Mouse (Mus musculus) urinary bladder, adult 18-20 months (tissue): Measurements from ENCODE around the gene Sptlc2.

ENCODE experiments used
- DNase-seq, 2 experiments: peaks; one replicate each; pipeline ENCODE4 v3.0.0; 2022; ENCODE audit warnings: low spot score in 2 of 2, mixed read lengths in 2 of 2

Gene Sptlc2

GRCm38 (mm10) chr12:87388122-87388774 is at the start of gene Sptlc2:
Sptlc2 (minus strand) TSS chr12:87388355.
- DNase-seq = peak; percentile 97 to 100

DNA sequence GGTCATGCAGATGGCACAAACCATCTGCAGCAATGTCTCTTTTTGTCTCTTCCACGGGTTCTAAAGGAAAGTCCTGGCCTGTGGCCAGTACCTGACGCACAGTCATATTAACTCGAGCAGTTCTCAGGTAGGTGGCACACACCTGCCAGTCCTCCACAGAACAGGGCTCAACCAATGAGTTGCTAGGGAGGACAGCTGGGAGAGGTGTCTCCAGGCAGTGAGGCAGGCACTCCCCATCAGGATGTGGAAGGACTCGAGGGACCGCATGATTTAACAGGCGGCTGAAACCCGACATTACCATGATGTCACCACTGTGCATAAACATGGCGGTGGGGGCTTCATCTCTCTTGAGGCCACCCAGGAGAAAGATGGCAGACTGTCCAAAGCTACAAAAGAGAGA is 40.7 kb upstream of the Sptlc2 start:
- no peak for DNase-seq

- no peak for DNase-seq
These were observed 40.1 kb upstream of the Sptlc2 start for GRCm38 (mm10) chr12:87428295-87428694.

DNA sequence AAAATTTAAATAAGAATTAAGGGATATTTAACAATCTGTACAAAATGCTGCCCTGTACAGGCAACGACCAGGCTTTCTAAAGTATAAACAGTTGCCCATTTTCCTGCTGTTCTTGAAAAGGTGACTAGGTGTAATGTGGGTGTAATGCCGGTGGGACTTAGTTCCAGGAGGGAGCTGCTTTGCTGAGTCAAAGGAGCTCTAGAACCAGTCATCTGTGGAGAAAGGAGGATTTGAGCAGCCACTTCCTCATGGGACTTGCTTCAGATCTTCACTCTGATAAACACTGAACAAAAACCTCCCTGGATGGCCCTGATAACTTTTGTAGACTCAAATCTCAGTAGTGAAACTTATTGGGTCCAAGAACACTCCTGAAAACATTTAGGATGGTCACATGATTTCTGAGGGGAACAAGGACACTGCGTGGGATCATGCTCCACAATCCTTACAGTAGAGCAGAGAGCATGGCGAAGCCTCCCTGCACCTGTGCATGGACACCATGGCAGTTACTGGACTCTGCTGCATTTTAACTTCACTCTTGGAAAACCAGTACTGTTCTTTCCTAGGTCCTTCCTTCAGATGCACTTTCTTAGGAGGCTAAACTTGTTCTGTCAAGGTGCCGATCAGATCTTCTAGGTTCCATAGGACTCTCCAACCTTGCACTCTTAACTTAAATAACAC is 38.3 kb upstream of the Sptlc2 start:
- no peak for DNase-seq

- no peak for DNase-seq
These were observed 36.4 kb upstream of the Sptlc2 start for GRCm38 (mm10) chr12:87424516-87424915.

DNA sequence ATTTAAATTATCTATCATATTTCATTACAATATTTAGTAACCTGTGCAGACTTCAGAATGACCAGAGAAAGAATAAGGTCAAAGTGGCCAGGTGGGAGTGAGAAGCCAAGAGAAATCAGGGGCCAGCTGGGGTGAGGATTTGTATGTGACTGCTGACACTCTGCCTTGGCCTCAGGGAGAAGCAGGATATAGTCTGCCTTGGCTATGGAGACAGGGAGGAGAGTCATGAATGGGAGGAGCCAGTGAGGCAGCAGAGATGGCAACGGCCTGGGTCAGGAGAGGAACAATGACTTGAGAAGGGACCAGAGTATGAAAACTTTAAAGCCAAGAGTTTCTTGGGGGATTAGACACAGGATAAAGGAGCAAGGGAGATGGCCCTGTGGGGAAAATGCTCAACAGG is 35.5 kb upstream of the Sptlc2 start:
- DNase-seq = no peak

GRCm38 (mm10) chr12:87421708-87422507 is 33.8 kb upstream of the Sptlc2 start:
- DNase-seq = no peak

- no peak for DNase-seq
These were observed 31.9 kb upstream of the Sptlc2 start for GRCm38 (mm10) chr12:87419974-87420485.

GRCm38 (mm10) chr12:87418921-87419320 is 30.8 kb upstream of the Sptlc2 start:
- no peak for DNase-seq

- DNase-seq = no peak
These were observed 28.5 kb upstream of the Sptlc2 start for GRCm38 (mm10) chr12:87416690-87417089.

DNA sequence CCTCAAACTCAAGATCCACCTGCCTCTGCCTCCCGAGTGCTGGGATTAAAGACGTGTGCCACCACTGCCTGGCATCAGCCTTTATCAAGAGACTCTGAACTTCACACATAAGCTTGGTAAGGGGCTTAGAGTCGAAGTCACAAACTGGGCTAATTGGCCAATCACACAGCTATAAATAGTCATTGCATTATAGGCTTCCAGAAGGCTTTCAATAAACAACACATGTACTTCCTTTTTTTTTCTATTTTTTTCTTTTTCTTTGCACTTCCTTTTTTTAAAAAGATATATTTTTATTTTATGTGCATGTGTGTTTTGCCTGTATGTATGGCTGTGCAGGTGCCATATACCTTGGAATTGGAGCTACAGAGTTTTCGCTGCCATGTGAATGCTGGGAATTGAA is 27.2 kb upstream of the Sptlc2 start:
- DNase-seq = no peak

DNA sequence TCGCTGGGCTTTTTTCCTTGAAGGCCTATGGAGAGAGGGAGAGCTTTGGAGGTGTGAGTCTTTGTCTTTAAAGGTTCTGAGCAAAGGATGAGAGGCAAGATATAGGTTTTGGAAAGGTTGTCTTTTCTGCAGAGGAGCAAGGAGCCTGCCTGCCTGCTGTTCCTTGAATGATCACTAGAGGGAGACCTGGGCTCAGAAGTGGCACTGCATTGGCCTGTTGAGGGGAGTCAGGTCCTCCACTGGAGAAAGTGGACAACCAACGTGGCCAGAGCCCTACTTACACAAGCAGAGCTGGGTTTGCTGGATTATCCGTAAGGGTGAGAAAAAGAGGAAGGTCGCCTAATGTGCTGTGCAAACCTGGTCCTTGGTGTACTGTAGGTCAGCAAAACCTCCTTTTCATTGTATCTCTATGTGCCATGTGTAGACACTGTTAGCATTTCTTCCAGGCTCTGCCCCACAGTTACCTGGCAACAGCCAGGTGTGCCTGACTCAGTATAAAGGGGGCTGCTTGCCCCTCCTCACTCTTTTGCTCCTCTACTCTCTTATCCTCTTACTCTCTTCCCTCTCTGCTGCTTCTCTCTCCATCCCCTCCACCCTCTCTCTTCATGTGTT is 25.1 kb upstream of the Sptlc2 start:
- DNase-seq = peak; percentile 45 to 71

- DNase-seq = no peak
These were observed 22.8 kb upstream of the Sptlc2 start for GRCm38 (mm10) chr12:87410999-87411398.

DNA sequence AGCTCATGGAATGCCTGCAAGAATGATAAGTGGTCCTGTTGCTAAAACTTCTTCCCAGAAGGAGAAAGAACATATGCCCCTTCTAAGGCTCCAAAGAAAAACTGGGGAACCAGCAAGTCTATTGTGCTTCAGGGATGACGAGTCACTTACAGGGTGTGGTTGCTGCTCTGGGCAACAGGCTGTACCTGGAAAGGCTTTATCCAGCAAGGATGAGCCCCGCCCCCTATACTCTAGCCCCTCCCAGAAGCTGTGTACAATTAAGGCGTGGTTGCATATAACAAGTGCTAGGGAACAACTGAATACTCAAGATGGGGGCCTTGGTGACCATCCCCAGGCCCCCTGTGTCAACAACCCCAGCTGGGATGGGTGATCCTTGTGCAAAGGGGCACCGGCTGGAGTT is 21.0 kb upstream of the Sptlc2 start:
- no peak for DNase-seq

DNA sequence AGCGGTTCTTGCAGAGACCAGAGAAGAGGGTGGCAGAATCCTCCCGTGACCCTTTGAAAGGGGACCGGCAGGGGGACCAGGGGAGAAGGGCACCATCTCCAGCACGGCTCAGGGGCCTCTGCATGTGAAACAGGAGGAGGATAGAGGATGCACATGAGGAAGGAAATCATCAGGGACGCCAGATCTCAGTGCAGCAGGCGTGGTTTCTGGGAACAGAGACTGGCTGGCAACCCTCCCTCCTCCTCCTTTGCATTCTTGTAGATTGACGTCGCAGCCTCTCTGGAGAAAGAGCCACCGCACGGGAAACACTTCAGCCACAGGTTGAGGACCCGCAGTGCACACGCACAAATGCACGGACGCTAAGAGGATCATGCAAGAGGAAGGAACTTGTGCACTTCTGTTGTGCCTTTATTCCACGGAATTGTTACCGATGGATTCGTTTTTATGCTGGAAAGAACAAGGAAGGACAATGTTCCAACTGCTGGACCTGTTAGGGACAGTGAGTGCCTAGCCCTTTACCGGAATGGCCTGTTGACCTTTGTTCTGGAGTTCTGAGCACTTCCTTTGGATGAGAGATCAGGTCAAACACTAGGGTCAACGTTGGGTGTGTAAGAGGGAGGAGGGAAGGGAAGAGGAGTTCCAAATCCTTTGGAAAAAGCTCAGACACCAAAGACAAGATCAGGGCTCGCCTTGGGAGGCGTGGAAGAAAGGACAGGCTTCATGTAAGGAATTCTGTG is 19.9 kb upstream of the Sptlc2 start:
- no peak for DNase-seq

DNA sequence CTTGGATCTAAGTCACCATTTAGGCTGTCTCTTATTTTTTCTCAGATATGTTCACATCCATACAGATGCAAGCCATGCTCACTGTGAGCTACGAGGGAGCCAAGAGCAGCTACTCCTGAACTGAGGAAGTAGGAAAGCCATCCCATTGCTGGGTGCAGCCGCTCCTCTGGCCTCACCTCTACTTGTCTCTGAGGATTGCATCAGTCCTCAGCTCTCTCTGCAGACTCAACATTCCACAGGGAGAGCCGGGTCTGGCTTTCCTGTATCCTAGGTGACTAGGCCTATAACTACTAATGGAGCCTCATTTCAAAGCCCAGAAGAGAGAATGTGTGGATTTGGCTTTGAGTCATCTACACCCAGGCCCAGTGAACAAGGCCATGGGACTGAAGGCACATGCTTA is 17.6 kb upstream of the Sptlc2 start:
- DNase-seq = no peak

GRCm38 (mm10) chr12:87405165-87405564 is 17.0 kb upstream of the Sptlc2 start:
- DNase-seq = no peak

DNA sequence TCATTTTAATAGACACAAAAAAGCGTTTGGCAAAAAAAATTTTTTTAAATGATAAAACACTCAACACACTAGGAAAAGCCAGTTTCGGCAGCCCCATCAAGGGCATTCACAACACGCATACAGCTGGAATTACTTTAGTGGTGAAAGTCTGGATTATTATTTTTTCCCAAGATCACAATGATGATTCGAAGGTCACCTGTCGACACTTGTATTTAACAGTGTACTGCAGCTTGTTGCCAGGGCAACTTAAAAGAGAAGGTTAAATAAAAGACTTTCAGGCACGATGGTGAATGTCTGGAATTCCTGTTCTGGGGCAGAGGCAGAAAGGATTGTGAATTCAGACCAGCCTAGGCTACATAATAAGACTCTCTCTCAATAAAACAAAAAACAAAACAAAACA is 13.7 kb upstream of the Sptlc2 start:
- no peak for DNase-seq

GRCm38 (mm10) chr12:87399119-87399819 is 11.1 kb upstream of the Sptlc2 start:
- no peak for DNase-seq

DNA sequence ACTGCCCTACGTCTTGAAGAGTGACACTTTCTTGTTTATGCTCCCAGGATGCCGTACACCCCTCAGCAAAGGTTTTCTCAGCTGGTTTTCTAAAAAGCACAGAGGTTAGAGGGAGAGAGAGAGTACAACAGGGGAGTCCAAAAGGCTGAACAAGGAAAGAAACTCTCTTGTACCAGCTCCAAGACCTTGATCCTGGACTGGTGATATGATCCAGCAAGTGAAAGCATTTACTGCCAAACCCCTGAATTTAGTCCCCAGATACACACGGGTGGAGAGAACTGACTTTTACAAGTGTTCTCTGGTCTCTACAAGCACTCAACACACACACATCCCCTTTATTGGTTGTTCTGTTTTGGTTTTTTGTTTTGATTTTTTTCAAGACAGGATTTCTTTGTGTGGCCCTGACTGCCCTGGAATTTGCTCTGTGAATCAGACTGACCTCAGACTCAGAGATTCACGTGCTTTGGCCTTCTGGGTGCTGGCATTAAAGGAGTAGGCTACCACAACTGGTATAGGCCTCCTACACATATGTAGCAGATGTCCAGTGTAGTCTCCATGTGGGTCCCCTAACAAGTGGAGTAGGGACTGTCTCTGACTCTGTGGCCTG is 9.8 kb upstream of the Sptlc2 start:
- DNase-seq = no peak
